Mouse (Mus musculus) neural tube, embryonic 13.5 days (tissue): ENCODE measurements at regions not wholly inside any gene's neighbourhood (a gene's known extent, or its start where the extent isn't known, plus 50 kb on each side); places are given as distances from the start of the nearest gene placed in this dataset.

ENCODE experiments used
- ATAC-seq: fragments of 200-750 bp; cut with Nextera tagmentation; 2 replicates; pipeline ENCODE4 v1.8.0; 2017; ENCODE audit warnings: low read depth, mild to moderate bottlenecking, moderate TSS enrichment, moderate library complexity
- H3K27ac ChIP-seq: fragments of 300-500 bp; sonication (generic); replicated peaks from 2 replicates; pipeline ENCODE4 v1.5.1; 2015; ENCODE audit warnings: moderate library complexity, mild to moderate bottlenecking, inconsistent platforms
- H3K27me3 ChIP-seq: fragments of 300-500 bp; sonication (generic); 2 replicates; pipeline ENCODE4 v1.6.1; 2015; ENCODE audit warnings: mild to moderate bottlenecking, inconsistent platforms
- H3K36me3 ChIP-seq: fragments of 300-500 bp; sonication (generic); 2 replicates; pipeline ENCODE4 v1.6.1; 2015; ENCODE audit warnings: mild to moderate bottlenecking, inconsistent platforms
- H3K4me1 ChIP-seq: fragments of 300-500 bp; sonication (generic); replicated peaks from 2 replicates; pipeline ENCODE4 v1.6.1; 2015; ENCODE audit warnings: inconsistent platforms
- H3K4me2 ChIP-seq: fragments of 300-500 bp; sonication (generic); 2 replicates; pipeline ENCODE4 v1.6.1; 2015; ENCODE audit warnings: inconsistent platforms, mild to moderate bottlenecking, moderate library complexity
- H3K4me3 ChIP-seq: fragments of 300-500 bp; sonication (generic); 2 replicates; pipeline ENCODE4 v1.5.1; 2015; ENCODE audit warnings: mild to moderate bottlenecking, inconsistent platforms
- H3K9ac ChIP-seq: fragments of 300-500 bp; sonication (generic); 2 replicates; pipeline ENCODE4 v1.6.1; 2015; ENCODE audit warnings: moderate library complexity, mild to moderate bottlenecking, inconsistent platforms
- H3K9me3 ChIP-seq: fragments of 300-500 bp; sonication (generic); 2 replicates; pipeline ENCODE4 v1.6.1; 2016; ENCODE audit warnings: inconsistent platforms
- WGBS: fragments of 180-500 bp; shearing (Covaris S2); methylation state at CpG from one replicate; pipeline ENCODE4 v1.1.7; 2015; 5-methylcytosine and 5-hydroxymethylcytosine counted together

DNA sequence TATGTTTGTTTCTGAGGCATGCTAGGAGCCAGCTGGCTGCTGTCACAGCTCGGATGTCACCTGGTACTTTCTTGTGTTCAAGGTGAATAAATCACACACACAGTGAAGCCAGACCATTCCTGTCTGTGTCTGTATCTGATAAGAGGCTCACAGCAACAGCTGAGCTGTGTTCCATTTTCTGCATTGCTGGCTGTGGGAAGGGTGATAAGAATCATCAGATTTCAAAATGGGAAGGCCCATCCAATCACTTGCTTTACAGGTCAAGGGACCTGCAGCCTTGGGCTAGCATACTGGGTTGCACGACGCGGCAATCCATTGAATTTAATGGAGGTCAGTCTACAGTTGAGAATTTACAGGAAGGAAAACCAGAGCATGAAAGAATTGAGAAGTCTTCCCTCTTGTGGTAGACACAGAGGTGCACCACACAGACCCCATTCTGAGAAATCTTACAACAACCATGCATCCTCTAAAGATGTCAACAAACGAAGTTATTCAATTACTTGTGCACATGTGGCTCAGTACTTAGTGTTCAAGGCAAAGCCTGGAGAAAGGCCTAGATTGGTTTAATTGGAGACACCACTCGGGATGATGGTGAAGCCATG lies 135.2 kb downstream of the Gm12728 start:
- WGBS = 81% methylated on average over 6 of the region's 6 CpGs
- H3K4me3 ChIP-seq = no peak overlapping the region
- ATAC-seq = no peak
- H3K27me3 ChIP-seq = no peaks in the 10 kb centered on the region
- H3K36me3 ChIP-seq = no peaks in the 10 kb centered on the region
- no peak overlapping the region for H3K27ac ChIP-seq
- H3K9ac ChIP-seq = no peak overlapping the region
- no peak overlapping the region for H3K4me2 ChIP-seq
- no peaks in the 10 kb centered on the region for H3K4me1 ChIP-seq
- H3K9me3 ChIP-seq = no peaks in the 10 kb centered on the region

DNA sequence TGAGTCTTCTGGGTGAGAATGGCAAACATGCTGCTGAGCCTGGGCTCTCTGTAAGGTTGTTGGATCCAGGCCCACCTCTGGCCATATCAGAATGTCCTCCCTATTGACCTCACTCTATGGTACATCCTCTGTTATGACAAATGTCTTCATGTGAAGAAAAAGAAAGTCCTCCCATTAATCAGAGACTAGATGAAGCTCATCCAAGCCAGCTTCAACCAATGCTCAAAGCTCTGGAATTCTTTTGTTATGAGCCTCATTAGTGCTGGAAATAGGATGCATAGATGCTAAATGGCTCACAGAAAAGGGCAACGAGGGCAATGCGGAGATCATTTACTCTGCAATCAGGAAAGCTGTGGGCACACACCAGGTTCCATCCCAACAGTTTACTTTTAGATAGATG lies 135.8 kb downstream of the Gm12728 start:
- Histone ChIP-seq H3K27me3 (no peaks in the 10 kb centered on the region), H3K4me3 (no peak overlapping the region), H3K27ac (no peak overlapping the region), H3K9ac (no peak overlapping the region), H3K4me1 (no peaks in the 10 kb centered on the region), H3K4me2 (no peak overlapping the region), H3K9me3 (no peaks in the 10 kb centered on the region), H3K36me3 (no peaks in the 10 kb centered on the region)
- no peak for ATAC-seq
- WGBS = 95% methylated on average over 2 of the region's 2 CpGs

GRCm38 (mm10) chr4:105929658-105930057 lies 140.0 kb downstream of the Gm12728 start:
- no peak for ATAC-seq
- no peak overlapping the region for H3K9ac ChIP-seq
- 96% methylated on average over 10 of the region's 10 CpGs for WGBS
- no peaks in the 10 kb centered on the region for H3K4me1 ChIP-seq
- H3K4me3 ChIP-seq = no peak overlapping the region
- H3K27ac ChIP-seq = no peak overlapping the region
- no peaks in the 10 kb centered on the region for H3K27me3 ChIP-seq
- no peaks in the 10 kb centered on the region for H3K36me3 ChIP-seq
- no peaks in the 10 kb centered on the region for H3K9me3 ChIP-seq
- H3K4me2 ChIP-seq = no peak overlapping the region

DNA sequence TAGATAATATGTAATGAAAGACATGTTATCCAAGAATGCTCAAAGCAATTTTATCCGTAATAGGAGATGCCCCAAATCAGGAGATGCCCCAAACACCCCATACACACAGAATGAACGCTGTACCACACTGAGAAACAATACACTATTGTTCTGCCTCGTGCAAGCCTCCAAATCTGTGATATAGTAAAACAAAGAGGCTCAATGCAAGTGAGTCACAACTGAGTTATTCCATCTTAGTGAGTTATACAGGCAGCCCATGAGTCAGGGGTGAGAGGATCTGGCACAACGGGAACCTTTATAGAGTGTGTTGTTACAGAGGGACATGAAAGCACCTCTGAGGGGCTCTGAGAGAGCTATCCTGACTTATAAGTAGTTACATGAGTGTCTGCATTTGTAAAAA lies 145.3 kb downstream of the Gm12728 start:
- H3K36me3 ChIP-seq = no peaks in the 10 kb centered on the region
- no peak overlapping the region for H3K4me3 ChIP-seq
- no peak overlapping the region for H3K27ac ChIP-seq
- H3K4me2 ChIP-seq = no peak overlapping the region
- H3K4me1 ChIP-seq = 0 out of 2 replicates have a peak, but pooled peaks cover 3% of the 10 kb centered on the region
- no peak overlapping the region for H3K9ac ChIP-seq
- no peaks in the 10 kb centered on the region for H3K27me3 ChIP-seq
- 50% methylated on average over 4 of the region's 4 CpGs for WGBS
- no peak for ATAC-seq
- H3K9me3 ChIP-seq = no peaks in the 10 kb centered on the region

DNA sequence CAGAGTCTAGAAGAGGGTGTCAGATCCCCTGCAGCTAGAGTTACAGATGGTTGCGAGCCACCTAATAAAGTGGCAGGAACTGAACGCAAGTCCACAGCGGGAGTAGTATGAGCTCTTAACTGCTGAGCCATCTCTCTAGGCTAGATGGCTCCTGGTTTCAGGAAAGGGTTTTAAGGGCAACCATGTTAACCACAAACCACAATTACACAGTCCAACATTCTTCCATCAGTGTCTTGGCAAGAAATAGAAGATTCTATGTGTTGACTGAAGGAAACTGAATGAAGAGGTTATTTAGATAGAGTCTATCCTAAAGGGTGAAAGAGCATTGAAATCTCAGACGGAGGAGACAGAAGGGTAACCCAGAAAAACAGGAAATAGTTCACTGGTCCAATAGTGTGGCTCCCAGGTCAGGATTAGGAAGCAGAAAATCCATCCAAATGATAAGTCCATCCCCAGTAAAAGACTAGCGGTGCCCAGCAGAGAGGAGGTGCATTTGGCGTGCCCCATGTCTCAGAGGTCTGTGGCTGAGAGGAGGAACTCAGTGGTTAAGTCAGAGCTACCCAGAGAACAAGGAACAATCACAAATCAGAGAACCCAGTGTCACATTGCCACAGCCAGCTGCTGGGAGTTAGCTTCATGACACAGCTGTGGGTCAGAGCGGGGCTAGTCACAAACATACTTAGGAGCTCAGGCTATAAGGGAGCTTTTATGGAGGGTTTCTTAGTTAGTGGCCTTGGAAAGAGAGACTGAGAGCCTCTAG lies 147.3 kb downstream of the Gm12728 start:
- Histone ChIP-seq H3K27me3 (no peaks in the 10 kb centered on the region), H3K4me3 (no peak overlapping the region), H3K27ac (no peak overlapping the region), H3K4me2 (no peak overlapping the region), H3K9ac (no peak overlapping the region), H3K4me1 (0 out of 2 replicates have a peak, but pooled peaks cover 3% of the 10 kb centered on the region), H3K9me3 (no peaks in the 10 kb centered on the region), H3K36me3 (no peaks in the 10 kb centered on the region)
- 89% methylated on average over 7 of the region's 7 CpGs for WGBS
- ATAC-seq = no peak

DNA sequence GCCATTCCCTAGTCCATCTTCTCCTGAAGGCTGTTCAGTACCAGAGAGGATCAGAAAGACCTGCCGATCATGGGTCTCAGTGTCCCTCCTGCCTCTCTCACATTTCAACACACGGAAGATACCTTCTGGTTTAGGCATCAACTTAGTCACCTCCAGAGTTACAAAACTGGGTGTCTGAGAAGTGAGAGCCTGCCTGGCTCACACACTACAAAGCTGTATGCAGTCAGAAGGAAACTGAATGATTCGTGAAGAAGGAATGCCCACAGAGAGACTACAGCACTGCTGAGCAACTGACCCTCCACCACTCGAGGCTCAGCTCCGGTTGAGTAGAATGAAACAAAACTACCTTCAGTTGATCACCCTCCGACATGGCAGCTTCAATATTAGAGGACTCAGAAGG lies 147.9 kb downstream of the Gm12728 start:
- H3K4me2 ChIP-seq = no peak overlapping the region
- no peak for ATAC-seq
- H3K4me3 ChIP-seq = no peak overlapping the region
- no peaks in the 10 kb centered on the region for H3K9me3 ChIP-seq
- H3K4me1 ChIP-seq = 0 out of 2 replicates have a peak, but pooled peaks cover 3% of the 10 kb centered on the region
- H3K27me3 ChIP-seq = no peaks in the 10 kb centered on the region
- H3K9ac ChIP-seq = no peak overlapping the region
- H3K36me3 ChIP-seq = no peaks in the 10 kb centered on the region
- WGBS = 86% methylated on average over 6 of the region's 6 CpGs
- no peak overlapping the region for H3K27ac ChIP-seq

DNA sequence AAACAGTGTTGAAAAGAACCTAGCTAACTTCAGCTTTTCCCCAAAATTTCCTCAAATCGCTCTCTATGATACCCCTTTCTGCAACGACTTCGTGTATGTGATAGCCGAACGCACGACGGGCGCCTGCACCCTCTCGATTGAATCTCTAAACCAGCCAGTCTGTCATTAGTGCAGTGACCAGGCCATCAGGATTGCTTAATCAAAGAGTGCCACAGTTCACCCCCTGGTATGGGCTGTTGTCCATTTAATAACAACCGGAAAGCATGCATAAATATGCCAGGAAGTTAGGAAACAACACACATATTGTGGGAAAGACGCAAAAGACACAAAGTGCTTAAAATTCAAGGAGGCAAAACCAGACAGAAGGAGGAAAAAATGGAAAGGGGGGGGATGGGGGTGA lies 149.2 kb downstream of the Gm12728 start:
- Histone ChIP-seq H3K4me1 (0 out of 2 replicates have a peak, but pooled peaks cover 5% of the 10 kb centered on the region), H3K4me2 (no peak overlapping the region), H3K27me3 (no peaks in the 10 kb centered on the region), H3K9ac (no peak overlapping the region), H3K4me3 (no peak overlapping the region), H3K27ac (no peak overlapping the region), H3K36me3 (no peaks in the 10 kb centered on the region), H3K9me3 (no peaks in the 10 kb centered on the region)
- 83% methylated on average over 11 of the region's 11 CpGs for WGBS
- no peak for ATAC-seq

DNA sequence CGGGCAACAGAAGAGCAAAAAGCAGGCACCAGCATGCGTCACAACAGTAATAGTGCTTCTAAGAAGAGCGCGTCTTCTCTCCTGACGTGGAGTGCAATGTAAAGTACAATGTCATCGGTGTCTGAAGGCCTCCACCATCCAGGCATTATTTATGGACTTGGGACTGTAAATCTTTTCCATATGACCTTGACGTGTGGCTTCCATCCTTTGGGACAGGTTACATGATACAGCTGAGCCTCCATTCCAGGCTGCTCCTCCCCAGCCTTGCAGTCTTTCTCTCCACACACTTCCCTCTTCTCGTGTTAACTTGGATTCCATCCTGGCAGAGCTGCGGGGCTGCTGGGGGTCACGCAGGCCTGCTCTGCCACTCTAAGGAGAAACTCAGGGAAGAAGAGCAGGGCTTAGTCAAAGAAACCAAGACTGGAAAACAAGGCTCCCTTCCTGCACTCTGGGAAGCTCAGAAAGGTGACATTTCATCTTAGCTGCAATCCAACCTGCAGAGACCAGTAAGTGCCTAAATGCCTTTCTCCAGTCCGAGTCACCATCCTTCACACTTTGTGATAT lies 150.0 kb downstream of the Gm12728 start:
- H3K27me3 ChIP-seq = no peaks in the 10 kb centered on the region
- H3K36me3 ChIP-seq = no peaks in the 10 kb centered on the region
- H3K4me3 ChIP-seq = no peak overlapping the region
- H3K4me1 ChIP-seq = 0 out of 2 replicates have a peak, but pooled peaks cover 6% of the 10 kb centered on the region
- H3K4me2 ChIP-seq = no peak overlapping the region
- WGBS = 68% methylated on average over 11 of the region's 11 CpGs
- no peaks in the 10 kb centered on the region for H3K9me3 ChIP-seq
- no peak for ATAC-seq
- H3K9ac ChIP-seq = no peak overlapping the region
- H3K27ac ChIP-seq = no peak overlapping the region

GRCm38 (mm10) chr4:105940891-105941290 lies 151.2 kb downstream of the Gm12728 start:
- no peak overlapping the region for H3K4me3 ChIP-seq
- H3K9me3 ChIP-seq = no peaks in the 10 kb centered on the region
- H3K36me3 ChIP-seq = no peaks in the 10 kb centered on the region
- 86% methylated on average over 7 of the region's 7 CpGs for WGBS
- 0 out of 2 replicates have a peak, but pooled peaks cover 6% of the 10 kb centered on the region for H3K4me1 ChIP-seq
- no peak overlapping the region for H3K9ac ChIP-seq
- H3K4me2 ChIP-seq = no peak overlapping the region
- no peaks in the 10 kb centered on the region for H3K27me3 ChIP-seq
- H3K27ac ChIP-seq = no peak overlapping the region
- no peak for ATAC-seq

GRCm38 (mm10) chr4:105941785-105942184 lies 152.1 kb downstream of the Gm12728 start:
- H3K4me3 ChIP-seq = no peak overlapping the region
- 0 out of 2 replicates have a peak, but pooled peaks cover 6% of the 10 kb centered on the region for H3K4me1 ChIP-seq
- no peak overlapping the region for H3K4me2 ChIP-seq
- WGBS = 52% methylated on average over 7 of the region's 7 CpGs
- H3K27me3 ChIP-seq = no peaks in the 10 kb centered on the region
- H3K27ac ChIP-seq = no peak overlapping the region
- no peak overlapping the region for H3K9ac ChIP-seq
- no peaks in the 10 kb centered on the region for H3K36me3 ChIP-seq
- H3K9me3 ChIP-seq = no peaks in the 10 kb centered on the region
- ATAC-seq = no peak

- Histone ChIP-seq H3K4me2 (no peak overlapping the region), H3K9me3 (no peaks in the 10 kb centered on the region), H3K9ac (no peak overlapping the region), H3K4me1 (0 out of 2 replicates have a peak, but pooled peaks cover 3% of the 10 kb centered on the region), H3K36me3 (no peaks in the 10 kb centered on the region), H3K27me3 (no peaks in the 10 kb centered on the region), H3K4me3 (no peak overlapping the region), H3K27ac (no peak overlapping the region)
- WGBS = 74% methylated on average over 5 of the region's 5 CpGs
- no peak for ATAC-seq
These were observed 155.3 kb downstream of the Gm12728 start for GRCm38 (mm10) chr4:105944962-105945361.

GRCm38 (mm10) chr4:105945921-105946320 lies 156.3 kb downstream of the Gm12728 start:
- Histone ChIP-seq H3K27me3 (no peaks in the 10 kb centered on the region), H3K4me2 (no peak overlapping the region), H3K27ac (no peak overlapping the region), H3K4me1 (0 out of 2 replicates have a peak, but pooled peaks cover 3% of the 10 kb centered on the region), H3K9ac (no peak overlapping the region), H3K4me3 (no peak overlapping the region), H3K36me3 (no peaks in the 10 kb centered on the region), H3K9me3 (no peaks in the 10 kb centered on the region)
- no peak for ATAC-seq
- WGBS = 53% methylated on average over 1 of the region's 1 CpGs
